Mouse (Mus musculus) lung, postnatal 0 days (tissue): ENCODE data around the gene Napepld.

Experiments
- CTCF ChIP-seq: IDR thresholded peaks from 2 replicates; pipeline ENCODE4 v1.5.1; 2016; ENCODE audit warnings: antibody characterized with exemption, mild to moderate bottlenecking
- EP300 ChIP-seq: IDR thresholded peaks from 2 replicates; pipeline ENCODE4 v1.6.1; 2016; ENCODE audit warnings: antibody characterized with exemption, mild to moderate bottlenecking, control low read depth

GRCm38 (mm10) chr5:21658038-21658437 lies 43.2 kb downstream of the Napepld start:
- TF ChIP-seq CTCF (no peak), EP300 (no peak)
